Mouse (Mus musculus) left cerebral cortex, postnatal 10 days (tissue): ENCODE results near the gene Arsb. TPM values are rescaled to one million over a fixed set of nuclear protein-coding genes. Genes with fewer than 3 reads are reported as not detected.

Experiments
- DNase-seq, 2 experiments: peaks; one replicate each; pipeline ENCODE4 v3.0.0; 2021 to 2022; ENCODE audit warnings: low spot score in 2 of 2, mixed read lengths in 1 of 2; ENCODE audit errors: extremely low spot score in 1 of 2
- intact Hi-C: fragments of 180-260 bp; cut with DNase I; formaldehyde crosslinking; loops from one replicate; pipeline ENCODE4 v1.15.1; 2025
- total RNA-seq, 2 experiments: library from RNA; stranded (reverse); gene quantifications; 2 replicates each; pipeline ENCODE4 v1.2.3; 2021

Arsb gene
- 10 to 100 TPM; 76.5 to 81.2 TPM for total RNA-seq

GRCm38 (mm10) chr13:93771588-93772278 lies at the start of gene Arsb:
Gene Arsb (plus strand): TSS chr13:93771630.
- peak; percentile 74 to 92 for DNase-seq
- intact Hi-C loops = no loop called here

GRCm38 (mm10) chr13:93721916-93722315 lies 49.5 kb upstream of the Arsb start:
- intact Hi-C loops = loop anchor here (5.0 kb wide), 1 partner anchor 970 kb away; no protein-coding TSS in a partner anchor
- peak in 1 of 2 experiments; percentile 40 for DNase-seq

- intact Hi-C loops = loop anchor here (5.0 kb wide), 1 partner anchor 971 kb away; no protein-coding TSS in a partner anchor
- no peak for DNase-seq
These were observed 48.0 kb upstream of the Arsb start for GRCm38 (mm10) chr13:93723455-93723854.

- DNase-seq = no peak
- intact Hi-C loops = loop anchor here (5.0 kb wide), 1 partner anchor 972 kb away; no protein-coding TSS in a partner anchor
These were observed 47.2 kb upstream of the Arsb start for GRCm38 (mm10) chr13:93724206-93724605.

GRCm38 (mm10) chr13:93735131-93735636 lies 36.2 kb upstream of the Arsb start:
- intact Hi-C loops = no loop called here
- DNase-seq = no peak

GRCm38 (mm10) chr13:93744118-93744517 lies 27.3 kb upstream of the Arsb start:
- DNase-seq = no peak
- intact Hi-C loops = no loop called here

GRCm38 (mm10) chr13:93752597-93753400 lies 18.6 kb upstream of the Arsb start:
- intact Hi-C loops = no loop called here
- no peak for DNase-seq

- intact Hi-C loops = no loop called here
- DNase-seq = no peak
These were observed 16.3 kb upstream of the Arsb start for GRCm38 (mm10) chr13:93755084-93755483.

- intact Hi-C loops = no loop called here
- no peak for DNase-seq
These were observed 14.8 kb upstream of the Arsb start for GRCm38 (mm10) chr13:93756674-93757073.

- no peak for DNase-seq
These were observed 13.9 kb upstream of the Arsb start for GRCm38 (mm10) chr13:93757514-93757913.

GRCm38 (mm10) chr13:93758149-93758898 lies 13.1 kb upstream of the Arsb start:
- DNase-seq = no peak
- intact Hi-C loops = no loop called here

More at GRCm38 (mm10) chr13:93757514-93757913, 13.9 kb upstream of the Arsb start:
- intact Hi-C loops = no loop called here

- DNase-seq = no peak
- intact Hi-C loops = no loop called here
These were observed 9.6 kb upstream of the Arsb start for GRCm38 (mm10) chr13:93761831-93762230.

GRCm38 (mm10) chr13:93762879-93763278 lies 8.6 kb upstream of the Arsb start:
- intact Hi-C loops = no loop called here
- DNase-seq = no peak

- DNase-seq = no peak
- intact Hi-C loops = no loop called here
These were observed 7.0 kb upstream of the Arsb start for GRCm38 (mm10) chr13:93764321-93764973.

- intact Hi-C loops = no loop called here
- DNase-seq = no peak
These were observed 321 bp upstream of the Arsb start for GRCm38 (mm10) chr13:93771031-93771587.

- no peak for DNase-seq
- intact Hi-C loops = no loop called here
These were observed 828 bp downstream of the Arsb start for GRCm38 (mm10) chr13:93772279-93772636.

GRCm38 (mm10) chr13:93772861-93773260 lies 1.4 kb downstream of the Arsb start:
- intact Hi-C loops = no loop called here
- no peak for DNase-seq

- no peak for DNase-seq
- intact Hi-C loops = no loop called here
These were observed 2.4 kb downstream of the Arsb start for GRCm38 (mm10) chr13:93773704-93774315.
